Mouse (Mus musculus): ENCODE results near the gene Tbk1. TPM values are rescaled to one million over a fixed set of nuclear protein-coding genes. Genes with fewer than 3 reads are reported as not detected.

The Tbk1 gene
- total RNA-seq, 1 experiment = 25.7 TPM

DNA sequence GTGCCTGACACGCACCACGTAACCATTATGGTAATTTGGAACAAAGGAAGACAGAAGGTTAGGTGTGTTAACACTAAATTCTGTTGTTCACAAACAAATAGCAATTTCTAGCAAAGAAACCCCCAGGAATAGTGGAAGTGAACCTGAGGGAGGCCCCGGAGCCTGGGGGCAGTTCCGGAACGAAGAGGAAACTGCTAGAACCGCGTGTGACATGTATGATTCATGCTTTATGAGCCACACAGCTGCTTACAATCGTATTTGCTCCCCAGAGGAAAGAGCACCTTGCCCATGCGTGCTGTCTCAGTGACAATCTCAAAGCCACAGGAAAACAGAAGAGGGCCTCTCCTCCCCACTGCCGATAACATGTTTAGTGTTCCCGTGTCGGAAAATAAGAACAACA, 3.6 kb downstream of the Tbk1 start:
- peaks cover 3 to 5% of the 10 kb centered on the region in 2 experiments; a peak in 1 of 4 replicates for H3K4me1 ChIP-seq (ENCODE audit: control insufficient read depth in 2 of 2, insufficient read depth in 2 of 2, low read length in 2 of 2, poor library complexity in 1 of 2)
- H3K36me3 ChIP-seq (ENCODE audit: control insufficient read depth, insufficient read depth, low read length, poor library complexity, severe bottlenecking) = peaks cover 17% of the 10 kb centered on the region; the same call in 1 of the 2 replicates
- H3K27ac ChIP-seq (ENCODE audit: insufficient read depth, low read depth, low read length, poor library complexity, severe bottlenecking) = no peak overlapping the region
- in situ Hi-C loops (cut with MboI; ENCODE audit: low sequenced_read_pairs in 2 of 2, unreplicated experiment in 2 of 2) = no loop called here
- H3K9ac ChIP-seq (ENCODE audit: insufficient read depth, low read depth, low read length, poor library complexity, severe bottlenecking) = no peak overlapping the region
- no peak for TF ChIP-seq ZNF384 (IDR thresholded peaks at IDR 0.05; ENCODE audit: low read depth, low read length)
- TF ChIP-seq ZC3H11A (IDR thresholded peaks at IDR 0.05; ENCODE audit: borderline replicate concordance, low read depth, low read length) = no peak
- TF ChIP-seq MAFK (IDR thresholded peaks at IDR 0.05; ENCODE audit: insufficient read depth, low read depth, low read length) = no peak
- TF ChIP-seq HCFC1 (IDR thresholded peaks at IDR 0.05; ENCODE audit: borderline replicate concordance, insufficient read depth, low read length) = no peak
- no peak for TF ChIP-seq CHD2 (IDR thresholded peaks at IDR 0.05; ENCODE audit: low read depth, low read length)
- H3K9me3 ChIP-seq (ENCODE audit: control insufficient read depth, insufficient read depth, low read depth, low read length) = no peaks in the 10 kb centered on the region
- no peak overlapping the region for H3K4me3 ChIP-seq (ENCODE audit: insufficient read depth in 1 of 2, low read depth in 1 of 2, low read length in 2 of 2, poor library complexity in 1 of 2, severe bottlenecking in 1 of 2)
- no peak for DNase-seq (ENCODE audit: low read depth, low spot score)

DNA sequence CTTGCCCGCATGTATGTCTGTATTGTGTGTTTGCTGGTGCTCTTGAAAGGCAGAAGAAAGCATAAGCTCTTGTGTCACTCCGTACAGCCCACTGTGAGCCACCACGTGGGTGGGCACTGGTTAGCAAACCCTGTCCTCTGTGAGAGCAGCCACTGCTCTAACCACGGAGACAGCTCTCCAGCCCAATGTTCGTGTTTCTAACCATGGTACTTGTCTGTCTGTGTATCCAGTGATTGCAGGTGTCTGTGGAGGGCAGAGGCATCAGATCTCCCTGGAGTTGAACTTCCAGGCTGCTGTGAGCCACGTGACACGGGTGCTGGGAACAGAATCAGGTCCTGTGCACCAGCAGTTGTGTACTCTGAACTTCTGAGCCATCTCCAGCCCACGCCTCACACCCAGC, 4.3 kb downstream of the Tbk1 start:
- no peak overlapping the region for H3K27ac ChIP-seq (ENCODE audit: insufficient read depth, low read depth, low read length, poor library complexity, severe bottlenecking)
- TF ChIP-seq MAFK (IDR thresholded peaks at IDR 0.05; ENCODE audit: insufficient read depth, low read depth, low read length) = no peak
- no peak overlapping the region for H3K4me3 ChIP-seq (ENCODE audit: insufficient read depth in 1 of 2, low read depth in 1 of 2, low read length in 2 of 2, poor library complexity in 1 of 2, severe bottlenecking in 1 of 2)
- in situ Hi-C loops (cut with MboI; ENCODE audit: low sequenced_read_pairs in 2 of 2, unreplicated experiment in 2 of 2) = no loop called here
- H3K4me1 ChIP-seq (ENCODE audit: control insufficient read depth in 2 of 2, insufficient read depth in 2 of 2, low read length in 2 of 2, poor library complexity in 1 of 2) = peaks cover 3% of the 10 kb centered on the region in 2 experiments; a peak in 1 of 4 replicates
- H3K36me3 ChIP-seq (ENCODE audit: control insufficient read depth, insufficient read depth, low read length, poor library complexity, severe bottlenecking) = peaks cover 19% of the 10 kb centered on the region; the same call in 1 of the 2 replicates
- H3K9me3 ChIP-seq (ENCODE audit: control insufficient read depth, insufficient read depth, low read depth, low read length) = no peaks in the 10 kb centered on the region
- no peak overlapping the region for H3K9ac ChIP-seq (ENCODE audit: insufficient read depth, low read depth, low read length, poor library complexity, severe bottlenecking)
- DNase-seq (ENCODE audit: low read depth, low spot score) = no peak

DNA sequence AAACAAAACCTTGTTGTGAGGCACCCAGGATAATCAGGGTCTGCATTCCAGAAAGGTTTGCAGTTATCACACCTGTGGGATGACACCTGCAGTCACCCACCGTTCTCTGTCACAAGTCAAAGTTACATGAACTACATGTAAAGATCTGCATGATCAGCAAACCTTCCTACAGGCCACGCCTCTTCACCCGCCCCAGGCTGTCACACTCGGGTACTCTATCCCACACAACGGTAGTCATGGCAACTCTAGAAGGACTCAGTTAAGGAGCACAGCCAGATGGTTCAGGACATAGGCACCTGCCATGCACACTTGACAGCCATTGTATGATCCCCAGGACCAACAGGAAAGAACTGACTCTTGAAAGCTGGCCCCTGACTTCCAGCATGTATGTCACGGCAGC, 5.2 kb downstream of the Tbk1 start:
- H3K9ac ChIP-seq (ENCODE audit: insufficient read depth, low read depth, low read length, poor library complexity, severe bottlenecking) = no peak overlapping the region
- no peak for TF ChIP-seq CHD2 (IDR thresholded peaks at IDR 0.05; ENCODE audit: low read depth, low read length)
- TF ChIP-seq MAFK (IDR thresholded peaks at IDR 0.05; ENCODE audit: insufficient read depth, low read depth, low read length) = peak; percentile 72; the same call in 1 of the 2 replicates
- no peak for DNase-seq (ENCODE audit: low read depth, low spot score)
- H3K27ac ChIP-seq (ENCODE audit: insufficient read depth, low read depth, low read length, poor library complexity, severe bottlenecking) = no peak overlapping the region
- no peak overlapping the region for H3K4me3 ChIP-seq (ENCODE audit: insufficient read depth in 1 of 2, low read depth in 1 of 2, low read length in 2 of 2, poor library complexity in 1 of 2, severe bottlenecking in 1 of 2)
- H3K9me3 ChIP-seq (ENCODE audit: control insufficient read depth, insufficient read depth, low read depth, low read length) = no peaks in the 10 kb centered on the region
- peaks cover 19% of the 10 kb centered on the region; the same call in 1 of the 2 replicates for H3K36me3 ChIP-seq (ENCODE audit: control insufficient read depth, insufficient read depth, low read length, poor library complexity, severe bottlenecking)
- peaks cover 2 to 3% of the 10 kb centered on the region in 2 experiments; a peak in 1 of 4 replicates for H3K4me1 ChIP-seq (ENCODE audit: control insufficient read depth in 2 of 2, insufficient read depth in 2 of 2, low read length in 2 of 2, poor library complexity in 1 of 2)
- in situ Hi-C loops (cut with MboI; ENCODE audit: low sequenced_read_pairs in 2 of 2, unreplicated experiment in 2 of 2) = no loop called here

DNA sequence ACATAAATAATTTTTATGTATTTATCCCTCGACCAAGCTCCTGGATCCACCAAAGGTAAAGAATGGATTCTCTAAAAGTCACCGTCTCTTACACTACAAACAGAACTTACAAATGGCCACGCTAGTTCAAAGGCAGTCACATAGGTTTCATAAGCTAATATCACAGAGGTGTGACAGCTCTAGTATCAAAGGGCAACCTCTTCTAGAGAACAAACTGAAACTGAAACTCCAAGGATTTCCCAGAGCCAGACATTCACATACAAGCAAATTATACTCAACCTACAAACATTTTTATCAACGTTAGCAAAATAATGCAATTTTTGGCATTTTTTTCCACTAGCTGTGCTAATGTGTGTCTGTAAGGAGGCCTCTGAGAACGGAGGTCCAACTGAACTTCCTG, 6.2 kb downstream of the Tbk1 start:
- TF ChIP-seq MAFK (IDR thresholded peaks at IDR 0.05; ENCODE audit: insufficient read depth, low read depth, low read length) (no peak), CHD2 (IDR thresholded peaks at IDR 0.05; ENCODE audit: low read depth, low read length) (no peak), ZC3H11A (IDR thresholded peaks at IDR 0.05; ENCODE audit: borderline replicate concordance, low read depth, low read length) (no peak), HCFC1 (IDR thresholded peaks at IDR 0.05; ENCODE audit: borderline replicate concordance, insufficient read depth, low read length) (no peak), ZNF384 (IDR thresholded peaks at IDR 0.05; ENCODE audit: low read depth, low read length) (no peak)
- no peak overlapping the region for H3K4me3 ChIP-seq (ENCODE audit: insufficient read depth in 1 of 2, low read depth in 1 of 2, low read length in 2 of 2, poor library complexity in 1 of 2, severe bottlenecking in 1 of 2)
- H3K4me1 ChIP-seq (ENCODE audit: control insufficient read depth in 2 of 2, insufficient read depth in 2 of 2, low read length in 2 of 2, poor library complexity in 1 of 2) = peaks cover 2 to 3% of the 10 kb centered on the region in 2 experiments; a peak in 1 of 4 replicates
- H3K27ac ChIP-seq (ENCODE audit: insufficient read depth, low read depth, low read length, poor library complexity, severe bottlenecking) = no peak overlapping the region
- peaks cover 25% of the 10 kb centered on the region for H3K36me3 ChIP-seq (ENCODE audit: control insufficient read depth, insufficient read depth, low read length, poor library complexity, severe bottlenecking)
- H3K9ac ChIP-seq (ENCODE audit: insufficient read depth, low read depth, low read length, poor library complexity, severe bottlenecking) = no peak overlapping the region
- H3K9me3 ChIP-seq (ENCODE audit: control insufficient read depth, insufficient read depth, low read depth, low read length) = no peaks in the 10 kb centered on the region
- DNase-seq (ENCODE audit: low read depth, low spot score) = no peak
- in situ Hi-C loops (cut with MboI; ENCODE audit: low sequenced_read_pairs in 2 of 2, unreplicated experiment in 2 of 2) = no loop called here

DNA sequence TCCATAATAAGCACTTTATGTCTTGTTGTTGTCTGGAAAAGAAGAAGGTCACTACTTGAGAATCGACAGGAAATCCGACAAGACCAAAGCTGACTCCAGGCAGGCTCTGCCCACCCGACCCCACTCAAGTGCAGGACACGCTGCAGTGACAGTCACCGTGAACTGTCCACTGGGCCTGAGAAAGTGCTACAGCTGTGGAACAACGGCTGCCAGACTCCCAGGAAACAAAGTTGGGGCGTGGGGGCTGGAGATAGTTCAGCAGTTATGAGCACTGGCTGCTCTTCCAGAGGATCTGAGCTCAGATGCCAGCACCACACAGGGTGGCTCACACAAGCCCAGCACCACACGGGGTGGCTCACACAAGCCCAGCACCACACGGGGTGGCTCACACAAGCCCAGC, 10.2 kb downstream of the Tbk1 start:
- in situ Hi-C loops (cut with MboI; ENCODE audit: low sequenced_read_pairs in 2 of 2, unreplicated experiment in 2 of 2) = no loop called here
- H3K36me3 ChIP-seq (ENCODE audit: control insufficient read depth, insufficient read depth, low read length, poor library complexity, severe bottlenecking) = peaks cover 22% of the 10 kb centered on the region
- H3K4me3 ChIP-seq (ENCODE audit: insufficient read depth in 1 of 2, low read depth in 1 of 2, low read length in 2 of 2, poor library complexity in 1 of 2, severe bottlenecking in 1 of 2) = no peak overlapping the region
- DNase-seq (ENCODE audit: low read depth, low spot score) = no peak
- H3K9ac ChIP-seq (ENCODE audit: insufficient read depth, low read depth, low read length, poor library complexity, severe bottlenecking) = no peak overlapping the region
- TF ChIP-seq ZC3H11A (IDR thresholded peaks at IDR 0.05; ENCODE audit: borderline replicate concordance, low read depth, low read length) = no peak
- no peaks in the 10 kb centered on the region for H3K4me1 ChIP-seq (ENCODE audit: control insufficient read depth in 2 of 2, insufficient read depth in 2 of 2, low read length in 2 of 2, poor library complexity in 1 of 2)
- peak overlapping the region; percentile 43; the same call in 1 of the 2 replicates for H3K27ac ChIP-seq (ENCODE audit: insufficient read depth, low read depth, low read length, poor library complexity, severe bottlenecking)
- no peaks in the 10 kb centered on the region for H3K9me3 ChIP-seq (ENCODE audit: control insufficient read depth, insufficient read depth, low read depth, low read length)

All from ES-E14 (cell line).